Mouse (Mus musculus): ENCODE data around the gene Aox2.

- no peak for TF ChIP-seq CTCF (IDR thresholded peaks at IDR 0.05; ENCODE audit: low read depth, low read length)
- no peak for TF ChIP-seq TAL1 (conservative IDR thresholded peaks at IDR 0.05; ENCODE audit: low read depth, low read length)
- no peak for TF ChIP-seq POLR2AphosphoS5 (IDR thresholded peaks at IDR 0.05; ENCODE audit: insufficient replicate concordance, low read depth, low read length)
Measured at GRCm38 (mm10) chr1:58396179-58396578, 118.1 kb downstream of the Aox2 start.

Data from G1E (cell line).